Mouse (Mus musculus): ENCODE results near the gene Ncoa1.
A peak's percentile ranks its signal among the peaks of the same experiment; 100 is the strongest.
"Not testable (repeated sequence)": the region's sequence is repeated elsewhere in the genome, so short reads cannot be mapped to it uniquely, and the experiment has no call there.

The Ncoa1 gene

DNA sequence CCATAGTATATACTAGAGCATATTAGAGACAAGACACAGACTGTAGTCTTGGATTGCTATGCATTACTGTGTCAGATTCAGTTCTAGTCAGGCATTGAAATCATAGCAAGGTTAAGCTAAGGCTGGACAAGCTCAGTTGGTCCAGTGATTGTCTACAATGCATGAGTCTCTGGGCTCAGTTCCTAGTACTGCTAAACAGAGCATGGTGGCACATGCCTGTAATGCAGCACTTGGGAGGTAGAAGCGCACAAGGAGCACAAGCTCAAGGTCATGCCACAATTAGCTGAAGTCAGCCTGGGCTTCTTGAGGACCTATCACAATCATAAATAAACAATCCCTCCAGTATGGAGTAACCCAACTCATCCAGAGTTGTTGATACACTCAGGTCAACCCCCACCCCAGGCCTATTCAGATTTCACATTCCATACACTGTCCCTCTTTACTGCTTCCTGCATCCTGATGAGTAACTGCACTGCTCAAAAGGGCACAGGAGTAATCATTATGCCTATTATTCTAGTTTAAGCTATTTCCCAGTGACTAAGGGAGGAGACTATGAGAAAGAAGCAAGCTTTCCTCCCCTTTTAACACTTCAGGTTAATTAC lies 170.2 kb downstream of the Ncoa1 start:
- DNase-seq (ENCODE audit: low spot score): peak; percentile 12

DNA sequence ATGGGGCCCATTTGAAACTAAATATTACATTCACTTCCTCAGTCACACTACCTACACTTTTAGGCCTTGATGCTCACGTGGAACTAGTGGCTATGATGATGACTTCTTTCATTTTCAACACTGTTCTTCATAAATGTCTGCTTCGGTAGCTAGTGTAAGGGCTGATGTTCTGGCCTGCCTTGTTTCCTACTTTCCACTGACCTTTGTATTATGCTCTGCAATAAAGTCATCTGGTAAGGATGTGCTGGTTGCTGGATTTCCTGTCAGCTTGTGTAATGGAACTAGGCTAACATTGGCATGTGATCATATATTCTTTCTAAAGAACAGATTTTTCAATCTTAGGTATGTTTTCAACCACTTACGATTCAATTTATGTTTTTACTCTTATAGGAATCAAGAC lies 177.7 kb downstream of the Ncoa1 start:
- DNase-seq (ENCODE audit: low spot score): no peak

DNA sequence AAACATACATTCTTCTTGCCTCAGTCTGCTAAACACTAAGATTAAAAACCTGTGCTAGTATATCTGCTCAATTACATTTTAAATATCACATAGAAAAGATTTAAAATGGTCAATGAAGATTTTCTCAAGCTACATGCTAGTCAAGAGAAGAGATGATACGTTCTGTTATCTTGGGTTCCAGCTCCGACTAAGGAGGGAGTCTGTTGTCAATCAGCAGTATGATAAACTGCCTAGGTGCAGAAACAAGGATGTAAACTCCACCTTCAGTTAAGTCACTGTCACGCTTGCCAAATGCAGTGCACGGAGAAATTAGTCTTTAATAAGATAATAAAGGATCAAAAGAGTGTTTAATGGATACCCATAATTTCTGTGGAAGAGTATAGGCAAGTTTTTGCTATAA lies 178.4 kb downstream of the Ncoa1 start:
- no peak for DNase-seq (ENCODE audit: low spot score)

DNA sequence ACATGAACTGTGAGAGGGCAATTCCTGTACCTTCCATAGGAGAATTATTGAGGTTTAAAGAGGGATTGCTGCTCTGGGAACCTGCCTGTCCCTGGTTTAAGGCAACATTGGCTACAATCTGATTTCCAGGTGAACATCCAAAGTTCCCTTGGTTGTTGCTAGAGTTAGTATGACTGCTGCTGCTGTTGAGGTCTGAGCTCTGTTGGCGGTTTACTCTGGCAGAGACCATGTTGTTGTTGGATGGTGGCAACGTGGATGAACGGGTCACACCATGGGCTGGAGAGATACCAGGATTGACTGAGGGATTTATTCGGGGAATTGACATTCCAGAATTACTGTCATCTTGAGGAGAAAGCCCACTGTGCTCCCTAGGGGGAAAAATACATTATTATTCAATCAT lies 181.1 kb downstream of the Ncoa1 start:
- DNase-seq (ENCODE audit: low spot score): no peak

DNA sequence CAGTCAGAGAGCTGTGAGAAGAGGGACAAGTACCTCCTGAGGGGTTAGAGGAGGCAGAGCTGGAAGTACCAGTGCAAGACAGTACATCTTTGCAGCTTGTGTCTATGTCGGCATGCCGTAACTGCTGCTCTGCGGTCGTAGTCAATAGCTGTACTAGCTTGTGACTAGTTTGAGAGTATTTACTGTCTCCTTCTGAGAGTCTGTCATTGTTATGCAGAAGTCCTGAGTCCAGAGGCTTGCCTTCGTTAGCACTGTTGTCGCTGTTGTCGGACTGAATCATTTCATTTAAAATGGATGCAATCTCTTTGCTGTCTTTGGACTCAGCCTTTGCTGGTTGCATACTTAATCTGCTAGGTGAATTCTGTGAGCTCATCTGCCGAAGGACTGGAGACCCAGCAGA lies 181.7 kb downstream of the Ncoa1 start:
- no peak for DNase-seq (ENCODE audit: low spot score)

DNA sequence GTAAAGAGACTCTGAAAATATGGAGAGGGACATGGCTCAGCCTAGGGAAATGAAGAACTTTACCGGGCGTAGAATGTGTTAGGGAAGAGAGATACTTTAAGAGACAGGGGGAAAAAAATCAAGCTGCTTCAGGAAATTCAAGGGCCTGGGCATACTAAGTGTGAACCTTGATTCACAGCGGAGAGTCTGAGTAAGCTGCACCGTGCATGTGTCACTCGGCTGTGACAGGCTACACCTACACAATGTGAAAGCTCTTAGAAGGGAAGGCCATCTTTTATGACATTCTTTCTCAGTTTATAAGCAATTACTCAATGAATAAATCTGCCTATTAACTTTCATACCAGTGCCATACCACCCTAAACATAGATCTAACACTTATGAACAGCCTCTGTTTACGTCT lies 183.2 kb downstream of the Ncoa1 start:
- DNase-seq (ENCODE audit: low spot score): no peak

DNA sequence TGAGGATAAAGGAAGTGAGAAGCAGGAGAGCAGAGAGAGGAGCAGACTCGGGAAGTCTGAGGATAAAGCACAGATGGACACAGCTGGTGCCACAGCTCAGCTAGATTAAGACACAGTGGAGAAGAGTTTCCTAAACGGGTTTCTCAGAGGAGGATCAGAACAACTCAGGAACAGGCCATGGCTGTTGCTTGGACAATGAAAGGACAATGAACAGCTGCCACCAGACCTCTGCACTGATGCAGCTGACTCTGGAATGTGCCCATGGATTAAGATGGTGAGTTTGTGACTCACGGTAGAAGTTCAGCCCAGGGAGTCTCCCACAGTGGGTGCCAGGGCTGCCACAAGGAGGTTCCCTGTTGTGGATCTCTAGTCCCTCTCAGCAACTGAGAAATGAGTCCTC lies 191.8 kb downstream of the Ncoa1 start:
- no peak for DNase-seq (ENCODE audit: low spot score)

DNA sequence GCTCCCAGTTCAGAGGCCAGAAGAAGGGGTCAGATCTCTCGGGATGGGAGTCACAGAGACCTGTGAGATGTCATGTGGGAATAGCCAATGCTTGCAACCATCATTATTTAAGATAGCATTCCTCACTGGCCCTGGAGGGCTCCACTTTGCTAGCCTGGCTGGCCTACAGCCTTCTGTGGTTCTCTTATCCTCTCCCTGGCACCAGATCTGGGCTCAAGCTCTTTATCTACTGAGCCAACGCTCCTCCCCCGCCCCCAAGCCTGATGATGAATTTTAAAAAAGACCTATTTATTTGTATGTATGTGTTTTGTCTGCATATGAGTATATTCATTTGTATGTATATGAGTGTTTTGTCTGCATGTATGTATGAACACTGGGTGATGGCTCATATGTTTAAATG lies 197.1 kb downstream of the Ncoa1 start:
- no peak for DNase-seq (ENCODE audit: low spot score)

DNA sequence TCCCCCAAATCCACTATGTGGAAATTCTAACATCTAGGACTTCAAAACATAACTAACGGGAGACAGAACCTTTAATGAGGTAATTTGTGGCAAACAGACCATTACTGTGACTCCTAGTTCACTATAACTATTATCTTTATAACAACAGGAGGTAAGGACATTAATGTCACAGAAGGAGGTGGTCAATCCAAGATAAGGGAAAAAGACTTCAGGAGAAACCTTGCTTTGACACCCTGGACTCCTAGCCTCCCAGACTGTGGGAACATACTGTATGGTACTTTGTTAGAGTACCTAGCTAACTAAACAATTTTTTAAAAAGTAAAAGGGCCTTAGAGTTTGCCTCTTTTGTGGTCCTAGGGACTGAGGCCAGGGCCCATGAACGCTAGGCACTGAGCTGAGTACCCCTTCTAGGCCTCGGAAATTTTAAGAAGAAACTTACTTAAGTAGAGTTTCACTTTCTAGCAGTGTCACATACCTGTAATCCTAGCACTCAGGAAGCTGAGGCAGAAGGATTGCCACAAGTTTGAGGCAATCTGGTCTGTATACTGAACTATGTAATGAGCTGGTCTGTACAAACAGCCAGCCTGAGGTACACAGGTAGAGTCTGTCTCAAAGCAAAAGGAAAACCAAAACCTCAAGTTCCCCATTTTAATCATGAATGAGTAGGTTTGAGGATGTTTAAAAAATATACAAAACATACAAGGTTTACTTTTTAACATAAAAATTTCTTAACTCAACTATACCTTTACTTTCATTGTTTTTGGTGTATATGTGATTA lies 197.8 kb downstream of the Ncoa1 start:
- DNase-seq (ENCODE audit: low spot score): no peak

DNA sequence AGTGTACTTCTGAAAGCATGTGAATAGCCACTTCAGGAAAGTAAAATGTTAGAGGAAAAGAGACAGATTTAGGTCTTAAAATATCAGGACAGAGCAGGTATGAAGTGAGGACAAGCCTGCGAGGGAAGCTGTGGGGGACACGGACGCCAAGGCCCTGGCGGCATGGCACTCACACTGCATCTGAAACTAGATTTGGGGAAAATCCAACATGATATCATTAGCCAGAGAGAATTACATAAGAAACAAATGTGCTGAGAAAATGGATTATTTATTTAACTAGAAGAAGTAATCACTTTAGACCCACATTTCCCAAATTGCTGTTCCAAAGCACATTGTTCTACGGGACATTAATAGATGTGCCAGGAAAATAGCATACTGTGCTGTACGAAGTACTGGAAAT lies 205.9 kb downstream of the Ncoa1 start:
- no peak for DNase-seq (ENCODE audit: low spot score)

DNA sequence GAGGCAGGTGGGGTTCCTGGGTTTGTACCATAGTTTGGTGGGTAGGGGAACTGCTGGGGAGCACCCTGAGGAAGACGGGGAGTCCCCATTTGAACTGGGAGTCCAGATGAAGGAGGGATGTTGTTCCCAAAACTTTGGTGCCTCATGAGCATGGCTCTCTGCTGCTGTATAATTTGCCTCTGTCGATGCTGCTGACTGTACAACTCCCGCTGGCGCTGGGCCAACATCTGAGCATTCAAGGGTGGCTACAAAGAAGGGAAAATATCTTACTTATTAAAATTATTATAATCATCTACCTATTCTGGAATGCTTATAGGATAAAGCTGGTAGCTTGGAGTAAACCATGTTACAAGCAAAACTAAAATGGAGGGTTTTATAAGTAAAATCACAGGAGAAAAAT lies 209.2 kb downstream of the Ncoa1 start:
- no peak for DNase-seq (ENCODE audit: low spot score)

DNA sequence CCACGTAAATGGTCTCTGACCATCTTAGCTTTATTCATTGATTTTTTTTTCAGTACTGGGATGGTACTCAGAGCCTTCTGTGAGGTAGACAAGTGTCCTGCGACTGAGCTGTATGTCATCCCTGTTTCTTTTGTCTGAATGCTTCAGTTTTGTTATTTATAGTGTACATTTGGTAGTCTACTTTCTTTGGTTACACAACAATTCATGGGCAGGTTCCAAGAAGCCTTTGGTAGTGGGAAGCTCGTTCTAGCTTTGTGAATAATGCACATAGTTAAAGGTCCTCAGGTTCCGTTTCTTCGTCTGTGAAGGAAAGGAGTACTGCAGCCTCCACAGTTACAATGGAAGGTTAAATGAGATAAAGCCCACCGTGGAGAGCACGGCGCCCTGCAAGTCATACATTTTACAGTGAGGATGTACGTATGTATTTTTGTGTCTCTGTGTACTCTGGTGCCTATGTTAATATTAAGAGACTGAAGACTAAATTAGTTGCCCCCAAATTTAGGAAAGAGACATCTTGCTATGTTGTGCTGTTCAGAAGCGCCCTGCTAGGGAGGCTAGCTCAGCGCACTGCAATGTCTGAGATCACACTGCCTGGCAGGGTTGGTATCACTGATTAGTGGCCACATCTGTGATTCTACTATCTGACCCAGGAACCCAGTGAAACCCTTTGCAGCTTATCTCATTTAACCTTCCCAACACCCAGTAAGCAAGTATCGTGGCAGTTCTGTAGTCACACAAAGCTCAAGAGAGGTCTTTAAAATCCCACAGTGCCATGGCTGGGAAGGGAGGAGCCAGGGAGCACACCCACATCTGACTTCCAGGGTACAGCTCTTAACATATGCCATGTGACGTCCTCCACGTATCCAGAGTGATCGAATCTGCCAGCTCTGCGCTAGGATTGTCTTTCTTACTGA lies 224.0 kb downstream of the Ncoa1 start:
- DNase-seq (ENCODE audit: low spot score): no peak

DNA sequence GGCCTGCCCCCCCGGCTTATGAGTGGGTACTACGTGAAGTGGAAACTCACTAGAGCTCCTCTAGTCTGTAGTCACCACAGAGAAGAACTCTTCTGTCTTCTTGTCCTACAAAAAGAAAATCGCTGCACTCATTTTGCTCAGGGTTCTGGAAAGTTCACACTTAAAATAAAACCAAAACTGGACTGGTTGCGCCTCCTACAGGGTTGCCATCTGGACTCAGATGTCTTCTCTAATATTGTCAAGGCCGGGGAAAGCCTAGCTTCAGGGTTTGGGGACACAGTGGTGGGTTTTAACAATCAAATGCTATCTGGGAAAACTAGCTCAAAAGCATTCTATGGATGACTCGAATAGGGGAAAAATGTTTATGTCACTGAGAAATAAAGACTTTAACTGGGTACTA lies 227.2 kb downstream of the Ncoa1 start:
- no peak for DNase-seq (ENCODE audit: low spot score)

DNA sequence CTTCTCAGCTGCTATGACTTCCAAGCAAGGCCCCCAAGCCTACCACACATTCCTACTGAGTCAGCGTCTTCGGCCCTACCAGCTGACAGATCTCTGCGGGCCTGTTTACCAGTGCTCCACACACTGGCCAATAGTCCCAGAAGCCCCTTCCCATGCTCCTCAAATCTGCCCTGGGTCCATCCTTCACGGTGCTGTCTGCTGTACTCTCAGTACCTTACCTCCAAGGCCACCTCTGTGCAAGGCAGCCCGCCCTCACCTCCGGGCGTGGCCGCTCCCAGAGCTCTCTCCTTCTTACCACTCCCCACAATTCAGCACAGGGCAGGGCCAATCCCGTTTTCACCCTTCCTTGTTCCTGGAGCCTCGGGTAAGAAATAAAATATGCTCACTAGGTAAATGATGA lies 231.2 kb downstream of the Ncoa1 start:
- no peak for DNase-seq (ENCODE audit: low spot score)

DNA sequence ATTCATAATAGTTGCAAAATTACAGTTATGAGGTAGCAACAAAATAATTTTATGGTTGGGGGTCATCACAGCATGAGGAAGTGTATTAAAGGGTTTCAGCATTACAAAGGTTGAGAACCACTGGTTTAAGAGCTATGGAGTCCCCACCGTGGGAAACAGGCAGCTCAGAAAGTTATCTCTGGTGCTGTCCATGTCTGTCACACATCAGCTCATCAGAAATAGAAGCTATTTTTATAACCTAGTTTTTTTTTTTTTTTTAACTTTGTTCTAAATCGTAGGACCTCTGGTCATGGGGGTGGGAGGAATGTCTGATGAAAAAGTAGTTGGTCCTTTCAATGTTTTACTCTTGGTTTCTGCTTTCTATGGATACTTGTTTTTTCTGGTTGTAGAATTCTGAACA lies 233.2 kb downstream of the Ncoa1 start:
- DNase-seq (ENCODE audit: low spot score): no peak

DNA sequence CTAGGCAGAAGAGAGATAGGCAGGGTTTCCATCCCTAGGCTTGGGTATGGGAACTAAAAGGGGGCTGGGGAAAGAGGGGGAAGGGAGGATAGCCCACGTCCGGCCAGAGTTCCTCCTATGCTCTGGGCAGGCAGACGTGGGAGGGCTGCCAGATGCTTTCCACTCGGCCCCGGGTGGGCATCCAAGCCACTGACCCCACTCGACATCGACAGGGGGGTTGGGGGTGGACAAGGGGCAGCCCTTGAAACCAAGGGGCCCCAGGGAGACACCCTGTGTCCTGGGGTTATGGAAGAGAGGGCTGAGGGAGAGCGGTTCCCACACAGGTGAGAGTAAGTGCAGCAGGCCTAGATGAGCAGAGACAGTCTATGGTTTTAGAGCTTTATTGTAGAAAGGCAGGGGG lies 236.7 kb downstream of the Ncoa1 start:
- DNase-seq (ENCODE audit: low spot score): not testable (repeated sequence)

DNA sequence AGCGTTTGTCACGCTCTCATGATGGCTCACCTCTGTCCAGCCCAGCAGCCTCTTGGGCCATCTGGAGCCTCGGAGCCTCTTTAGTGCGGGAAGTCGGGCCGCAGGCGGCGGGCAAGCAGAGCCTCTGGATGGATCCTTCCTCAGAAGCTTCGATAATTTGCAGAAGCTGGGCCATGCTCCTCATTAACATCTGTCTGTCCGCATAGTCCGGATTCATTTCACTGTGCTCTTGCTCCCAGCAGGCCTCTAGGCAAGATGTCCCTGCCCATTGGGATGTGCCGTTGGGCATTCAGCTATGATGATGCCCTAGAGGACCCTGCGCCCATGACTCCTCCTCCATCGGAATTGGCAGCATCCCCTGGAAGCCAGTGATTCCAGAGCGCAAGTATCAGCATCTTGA lies 239.5 kb downstream of the Ncoa1 start:
- no peak for DNase-seq (ENCODE audit: low spot score)

DNA sequence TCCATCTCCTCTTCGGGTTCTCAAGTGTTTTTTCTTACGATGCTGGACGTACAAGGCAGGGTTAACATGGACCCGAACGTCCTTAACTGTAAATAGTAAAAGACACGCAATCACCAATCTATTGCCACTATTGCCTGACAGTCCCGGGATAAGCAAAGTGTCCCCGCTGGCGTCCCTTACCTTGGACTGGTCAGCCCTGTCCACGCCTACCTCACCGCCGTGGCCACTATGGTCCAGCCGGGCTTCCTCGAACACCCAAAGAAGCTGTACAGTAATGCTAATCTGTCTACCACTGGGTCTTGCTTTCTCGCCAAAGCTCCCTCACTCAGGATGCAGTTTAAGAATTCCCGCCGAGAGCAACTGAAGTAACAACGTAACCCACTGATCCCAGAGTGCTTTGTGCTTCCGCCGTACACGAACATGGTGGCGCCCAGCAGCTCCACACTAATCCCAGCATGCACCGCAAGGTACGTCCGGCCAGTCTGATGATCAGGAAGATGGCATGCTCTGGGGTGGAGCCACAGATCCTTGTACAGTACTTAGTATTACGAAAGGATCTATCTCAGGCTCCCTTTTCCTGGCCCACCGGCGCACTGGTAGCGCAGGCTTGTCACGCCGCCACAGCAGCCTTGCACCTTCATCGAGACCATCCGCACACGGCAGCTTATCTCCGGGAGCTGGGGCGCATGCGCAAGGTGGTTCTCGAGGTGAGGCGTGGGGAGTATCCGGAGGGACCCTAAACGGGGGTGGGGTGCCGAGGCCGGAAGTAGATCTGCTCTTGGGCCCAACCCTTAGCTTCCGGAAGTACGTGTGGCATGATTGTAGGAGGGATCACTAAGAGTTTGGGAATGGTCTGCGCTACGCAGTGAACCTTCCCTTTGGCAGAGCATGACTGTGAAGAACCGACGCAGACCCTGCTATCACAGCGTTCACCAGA lies 243.1 kb downstream of the Ncoa1 start, which contains the start of the genes Ptrhd1 and Cenpo:
TSS of gene Ptrhd1 (plus strand) at position 456 of the 937 bp plus-strand sequence.
TSS of gene Cenpo (minus strand) at position 723 of the 937 bp plus-strand sequence.
- DNase-seq (ENCODE audit: low spot score): peak; percentile 97

DNA sequence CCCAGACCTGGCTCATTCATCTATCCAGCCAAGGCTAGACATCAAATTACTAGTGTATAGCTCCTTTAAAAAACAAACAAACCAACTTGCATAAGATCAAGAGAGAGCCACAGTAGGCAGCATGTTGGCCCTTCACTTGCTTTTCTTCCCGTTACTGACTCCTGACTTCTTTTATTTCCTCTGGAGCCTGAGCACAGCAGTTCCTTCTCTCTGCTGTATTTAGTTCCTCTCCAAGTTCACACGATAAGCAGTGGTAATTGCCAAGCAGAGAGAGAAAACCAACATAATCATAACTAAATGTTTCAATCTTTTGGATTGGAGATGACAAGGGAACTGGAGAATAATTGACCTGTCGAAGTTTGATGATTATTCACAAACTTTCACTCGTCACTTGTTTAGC lies 244.2 kb downstream of the Ncoa1 start:
- DNase-seq (ENCODE audit: low spot score): no peak

DNA sequence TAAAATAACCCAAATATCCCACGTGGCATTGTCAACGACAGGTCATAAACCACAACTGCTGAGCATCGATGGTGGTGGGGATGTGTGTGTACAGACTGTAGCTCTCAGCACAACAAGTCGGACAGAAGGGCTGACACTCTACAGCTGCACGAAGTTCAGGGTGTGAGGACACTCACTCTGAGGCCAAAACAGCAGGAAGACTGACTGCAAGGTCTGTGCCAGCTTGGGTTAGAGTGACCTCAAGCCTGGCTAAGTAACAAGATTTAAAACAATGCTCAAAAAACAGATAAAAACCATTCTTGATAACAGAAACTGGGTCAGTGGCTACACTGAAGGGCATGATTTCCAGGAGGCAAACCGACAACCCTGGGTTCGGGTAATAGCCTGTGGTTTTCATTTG lies 246.8 kb downstream of the Ncoa1 start:
- DNase-seq (ENCODE audit: low spot score): no peak

DNA sequence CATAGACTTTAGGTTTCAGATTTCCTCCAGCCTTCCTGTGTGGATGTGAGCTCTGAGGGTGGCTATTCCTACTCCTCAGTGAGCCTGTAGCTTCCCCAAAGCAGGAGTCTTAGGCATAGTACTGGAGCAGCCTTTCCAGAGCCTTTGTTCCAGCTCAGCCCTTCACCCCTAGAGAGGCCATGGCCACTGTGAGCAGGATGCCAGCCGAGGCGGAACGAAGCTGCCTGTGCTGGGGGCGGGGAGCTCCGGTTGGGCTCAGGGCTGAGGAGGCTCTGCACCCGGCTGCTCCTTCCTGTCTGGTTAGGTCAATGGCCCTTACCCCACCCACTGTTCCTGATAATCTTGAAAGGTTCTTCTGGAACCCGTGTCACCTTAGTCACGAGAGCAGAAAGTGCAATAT lies 264.1 kb downstream of the Ncoa1 start:
- DNase-seq (ENCODE audit: low spot score): peak; percentile 11

DNA sequence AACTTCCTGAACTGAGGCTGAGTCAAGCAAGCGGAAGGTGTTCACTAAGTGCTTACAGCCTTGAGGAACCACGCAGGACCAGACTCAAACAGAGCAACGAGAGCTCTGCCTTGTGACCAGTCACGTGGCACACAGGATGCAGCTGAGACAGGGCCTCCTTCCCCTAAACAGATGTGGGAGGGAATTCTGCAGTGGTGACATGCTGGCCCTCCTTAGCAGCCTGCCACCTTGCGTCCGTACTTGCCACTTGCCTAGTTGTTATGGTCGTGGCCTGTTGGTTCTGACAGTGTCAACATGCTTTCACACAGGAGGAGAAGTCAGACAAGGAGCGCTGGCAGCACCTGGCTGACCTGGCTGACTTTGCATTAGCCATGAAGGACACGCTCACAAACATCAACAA lies 265.8 kb downstream of the Ncoa1 start:
- DNase-seq (ENCODE audit: low spot score): no peak

All from embryo, embryonic 10.5 days (tissue).